Mouse (Mus musculus): Measurements from ENCODE around the gene Gm12216.
"Not testable (repeated sequence)": the region's sequence is repeated elsewhere in the genome, so short reads cannot be mapped to it uniquely, and the experiment has no call there.

- not testable (repeated sequence) for TF ChIP-seq CTCF (IDR thresholded peaks at IDR 0.05; ENCODE audit: insufficient read depth, low read length); POLR2A (IDR thresholded peaks at IDR 0.05; ENCODE audit: borderline replicate concordance, extremely low read depth, low read depth, low read length)
These were observed 9.3 kb upstream of the Gm12216 start for GRCm38 (mm10) chr11:53868323-53868722.
